Mouse (Mus musculus) brain, embryonic 18.5 days (tissue): Measurements from ENCODE around the gene A430089I19Rik.
"Not testable (repeated sequence)": the region's sequence is repeated elsewhere in the genome, so short reads cannot be mapped to it uniquely, and the experiment has no call there.

Source experiments
- DNase-seq: peaks from one replicate; pipeline ENCODE4 v3.0.0-alpha.2; 2012; ENCODE audit warnings: low read depth, low spot score

A430089I19Rik gene

DNA sequence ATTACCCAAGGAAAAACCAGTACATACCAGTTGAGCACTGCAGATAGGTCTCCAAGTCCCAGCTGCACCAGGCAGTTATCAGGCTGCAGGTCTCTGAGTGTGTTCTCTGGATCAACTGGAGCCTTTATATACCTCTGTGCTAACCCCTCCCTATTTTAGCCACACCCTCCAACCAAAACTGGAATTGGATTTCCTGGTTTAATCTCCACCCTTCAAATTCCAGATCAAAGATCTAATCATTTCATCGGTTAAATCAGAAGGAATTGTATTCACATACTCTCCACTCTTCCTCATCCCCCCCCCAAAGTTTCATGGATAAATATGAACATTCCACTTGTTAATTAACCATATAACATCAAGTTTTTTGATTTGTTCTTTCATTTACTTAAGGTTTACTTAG is at the start of gene A430089I19Rik:
Gene A430089I19Rik, minus strand, starts transcription at position 101 of the 400 bp plus-strand sequence.
- DNase-seq: not testable (repeated sequence)

DNA sequence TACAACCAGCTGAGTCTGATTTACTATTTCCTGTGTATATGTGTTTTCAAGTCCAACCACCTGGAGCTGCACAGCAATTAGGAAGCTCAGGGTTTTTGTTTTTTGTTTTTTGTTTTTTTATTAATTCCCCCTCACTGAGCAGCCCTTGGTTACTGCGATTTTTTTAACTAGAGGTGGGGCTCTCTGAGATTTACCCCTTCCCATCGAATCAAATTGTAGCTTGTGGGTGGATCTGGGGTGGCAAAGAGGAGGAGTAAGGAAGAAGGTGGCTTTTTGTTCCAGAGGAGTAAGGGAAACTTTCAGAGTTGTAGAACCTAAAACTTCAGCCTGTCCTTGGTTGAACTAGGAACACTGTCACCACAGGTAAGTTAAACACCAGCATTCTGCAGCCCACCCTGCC is 32.9 kb upstream of the A430089I19Rik start, which contains the start of gene AA792892:
Gene AA792892, plus strand, starts transcription at position 301 of the 400 bp plus-strand sequence.
- DNase-seq: not testable (repeated sequence)

DNA sequence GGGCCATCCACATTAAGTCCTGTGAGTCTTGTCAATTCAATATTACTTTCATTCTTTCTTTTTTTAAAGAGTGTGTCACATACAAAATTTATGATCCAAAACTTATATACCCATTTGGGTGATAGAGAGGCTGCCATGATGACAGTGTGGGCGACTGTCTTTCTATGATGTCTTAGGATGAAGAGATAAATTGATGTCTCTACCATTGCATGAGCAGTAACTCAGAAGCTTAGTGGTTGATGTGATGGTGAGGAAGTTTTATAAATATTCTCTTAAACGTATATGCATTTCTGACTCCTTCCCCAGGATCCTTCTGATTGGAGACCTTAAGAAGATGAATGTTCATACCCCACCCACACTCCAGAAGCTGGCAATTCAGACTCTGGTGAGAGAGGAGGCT is 7.5 kb upstream of the A430089I19Rik start, which contains the start of gene Gm6502:
Gene Gm6502, plus strand, starts transcription at position 301 of the 400 bp plus-strand sequence.
- DNase-seq: not testable (repeated sequence)
